Mouse (Mus musculus) liver (tissue): ENCODE data around the gene Tmc6.

Experiments
- DNase-seq: peaks from one replicate; pipeline ENCODE4 v3.0.0-alpha.2; 2020; ENCODE audit warnings: mixed read lengths

The Tmc6 gene

GRCm38 (mm10) chr11:117749414-117749813, 32.6 kb downstream of the Tmc6 start:
- DNase-seq = no peak

DNA sequence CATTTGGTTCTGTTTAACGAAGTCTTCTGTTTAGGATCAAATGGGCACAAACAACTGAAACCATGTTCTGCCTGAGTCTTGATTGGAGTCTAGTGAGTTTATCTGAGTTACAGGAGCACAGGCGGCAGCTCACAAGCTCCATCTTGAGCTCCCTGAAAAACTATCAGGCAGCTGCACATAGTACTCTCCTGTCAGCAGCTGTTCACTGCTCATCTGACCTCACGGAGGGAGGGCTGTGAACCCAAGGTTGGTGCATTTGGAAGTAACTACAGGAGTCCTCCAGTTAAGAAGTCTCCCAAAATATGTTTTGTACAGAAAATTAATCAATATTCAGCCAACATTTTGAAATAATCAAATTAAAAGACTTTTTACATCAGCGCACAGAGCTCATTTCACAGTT, 33.4 kb downstream of the Tmc6 start:
- no peak for DNase-seq

DNA sequence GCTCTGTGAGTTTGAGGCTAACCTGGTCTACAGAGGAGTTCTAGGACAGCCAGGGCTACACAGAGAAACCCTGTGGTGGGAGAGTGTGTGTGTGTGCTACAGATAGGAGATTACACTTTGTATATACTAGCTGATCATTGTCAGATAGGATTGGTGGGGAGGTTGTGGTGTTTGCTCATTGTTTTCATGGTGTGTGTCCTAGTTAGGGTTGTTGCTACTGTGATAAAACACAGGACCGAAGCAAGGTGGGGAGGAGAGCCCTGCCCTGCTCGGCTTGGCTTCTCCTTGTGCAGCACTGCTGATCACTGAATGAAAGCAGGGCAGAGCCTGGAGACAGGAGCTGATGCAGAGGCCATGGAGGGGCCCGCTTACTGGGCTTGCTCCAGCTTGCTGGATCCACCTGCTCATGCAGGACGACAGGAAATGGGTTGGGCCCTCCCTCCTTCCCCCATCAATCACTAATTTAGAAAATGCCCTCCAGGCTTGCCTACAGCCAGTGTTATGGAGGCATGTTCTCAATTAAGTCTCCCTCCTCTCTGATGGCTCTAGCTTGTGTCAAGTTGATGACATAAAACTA, 38.5 kb downstream of the Tmc6 start:
- DNase-seq = no peak

GRCm38 (mm10) chr11:117742715-117743114, 39.3 kb downstream of the Tmc6 start:
- no peak for DNase-seq

GRCm38 (mm10) chr11:117742243-117742642, 39.8 kb downstream of the Tmc6 start:
- no peak for DNase-seq

DNA sequence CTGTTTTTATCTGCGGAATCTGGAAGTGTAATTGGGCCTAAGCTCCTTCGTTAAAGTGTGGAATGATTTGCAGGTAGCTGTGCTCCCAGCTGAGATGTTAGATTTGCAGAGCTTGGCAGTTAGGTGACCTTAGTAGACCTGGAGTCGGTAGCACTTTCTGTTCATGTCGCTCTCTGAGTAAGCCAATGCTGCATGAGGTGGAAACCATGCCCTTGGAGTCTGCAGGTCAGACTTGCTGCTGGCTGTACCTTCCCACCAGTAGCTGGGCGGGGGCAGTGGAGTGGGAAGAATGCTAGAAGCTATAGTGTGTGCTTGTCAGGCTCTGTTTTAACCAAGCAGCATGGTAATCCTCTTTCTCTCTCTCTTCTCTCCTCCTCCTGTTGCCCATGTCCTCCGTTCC, 40.9 kb downstream of the Tmc6 start:
- no peak for DNase-seq

- DNase-seq = no peak
Measured at GRCm38 (mm10) chr11:117738123-117738522, 43.9 kb downstream of the Tmc6 start.

DNA sequence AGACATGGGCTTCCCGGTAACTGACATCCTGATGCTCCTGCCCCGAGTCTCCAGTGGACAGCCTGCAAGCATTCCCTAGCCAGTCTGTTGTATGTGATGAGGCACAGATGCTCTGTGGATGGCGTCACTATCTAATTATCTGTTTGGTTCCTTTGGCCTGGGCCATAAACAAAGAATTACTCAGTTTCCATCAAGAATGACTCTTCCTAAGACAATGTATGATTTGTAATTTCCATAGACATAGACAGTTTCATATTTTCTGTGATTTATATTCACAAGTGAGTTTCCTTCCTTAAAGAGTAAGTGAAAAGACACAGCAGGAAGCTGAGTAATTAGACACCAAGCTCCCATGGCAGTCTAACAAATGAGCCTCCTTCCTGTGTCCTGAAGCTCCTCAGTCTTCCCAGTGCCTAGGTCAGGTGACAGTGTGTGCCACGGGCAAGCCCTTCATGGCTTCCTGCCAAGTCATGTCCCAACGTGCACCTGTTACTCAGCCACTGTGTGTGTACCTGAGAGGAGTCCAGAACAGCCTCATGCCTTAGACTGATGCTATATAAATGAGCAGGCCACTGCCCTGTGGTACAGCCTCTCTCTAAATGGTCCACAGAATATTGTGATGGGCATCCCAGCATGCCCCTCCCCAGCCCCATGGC, 45.8 kb downstream of the Tmc6 start:
- no peak for DNase-seq

GRCm38 (mm10) chr11:117731470-117731869, 50.5 kb downstream of the Tmc6 start:
- DNase-seq = no peak

DNA sequence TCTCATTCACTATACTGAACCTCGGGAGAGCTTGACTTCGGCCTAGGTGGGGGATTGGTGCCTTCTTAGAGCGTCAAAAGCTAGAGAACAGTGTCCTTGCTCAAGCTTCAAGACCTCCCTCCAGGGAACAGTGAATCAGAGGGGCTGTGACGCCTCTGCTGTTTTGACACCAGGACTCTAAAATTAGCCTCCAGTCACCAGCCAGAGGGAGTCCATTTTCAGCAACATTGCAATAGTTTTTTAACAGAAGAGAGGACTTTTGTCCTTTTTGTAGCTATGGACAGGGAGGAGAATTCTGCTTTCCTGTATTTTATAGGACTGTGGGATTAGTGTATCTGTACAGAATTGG, 51.5 kb downstream of the Tmc6 start:
- no peak for DNase-seq

DNA sequence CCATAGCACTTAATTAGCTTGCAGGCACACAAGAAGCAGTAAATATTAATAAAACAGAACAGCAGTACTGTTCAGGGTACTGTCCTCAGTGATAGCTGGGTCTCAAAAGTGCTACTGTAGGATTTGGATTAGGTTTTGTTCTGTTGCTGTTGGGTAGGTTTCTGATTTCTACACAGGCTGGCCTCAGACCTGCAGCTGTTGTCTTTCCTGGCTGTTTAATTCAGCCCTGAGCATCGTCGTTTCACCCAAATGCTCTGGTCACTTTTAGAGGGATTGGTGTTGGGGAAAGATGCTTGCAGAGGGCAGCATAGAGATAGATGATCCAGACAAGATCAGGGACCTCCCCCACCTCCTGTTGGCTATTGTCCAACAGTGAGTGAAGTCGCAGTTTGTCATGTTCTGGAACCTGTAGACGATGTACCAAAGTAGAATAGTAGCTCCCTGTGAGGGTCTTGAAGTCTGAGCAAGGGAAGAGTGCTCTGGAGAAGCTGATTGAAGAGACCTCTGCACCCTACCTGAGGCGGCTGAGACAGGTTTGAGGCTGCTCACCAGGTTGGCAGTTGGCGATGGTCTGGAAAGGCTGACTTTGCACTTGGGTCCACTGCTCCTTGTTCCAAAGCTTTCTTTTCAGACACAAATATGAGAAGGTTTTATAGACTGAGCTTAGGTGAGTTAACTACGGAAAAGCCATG, 52.1 kb downstream of the Tmc6 start:
- DNase-seq = no peak

GRCm38 (mm10) chr11:117729341-117729740, 52.7 kb downstream of the Tmc6 start:
- no peak for DNase-seq

DNA sequence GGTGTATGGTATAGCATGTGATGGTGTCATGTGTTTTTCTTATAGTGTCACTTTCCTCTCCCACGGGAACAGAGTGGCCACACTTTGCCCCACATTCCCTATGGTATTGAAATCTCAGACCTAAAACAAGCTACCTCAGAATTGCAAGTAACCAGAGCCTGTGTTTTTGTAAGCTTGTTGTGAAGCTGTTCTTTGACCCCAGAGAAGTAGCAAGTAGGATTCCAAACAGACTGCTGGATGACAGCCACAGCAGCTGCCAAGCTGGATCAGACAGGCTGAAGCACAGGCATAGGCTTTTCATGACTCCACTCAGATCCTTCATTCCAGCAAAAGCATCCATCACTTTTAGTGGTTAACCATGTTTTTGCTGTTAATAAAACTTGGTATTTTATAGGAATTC, 53.2 kb downstream of the Tmc6 start:
- DNase-seq = no peak

- DNase-seq = no peak
Measured at GRCm38 (mm10) chr11:117728245-117728644, 53.8 kb downstream of the Tmc6 start.

GRCm38 (mm10) chr11:117727031-117727430, 55.0 kb downstream of the Tmc6 start:
- no peak for DNase-seq

DNA sequence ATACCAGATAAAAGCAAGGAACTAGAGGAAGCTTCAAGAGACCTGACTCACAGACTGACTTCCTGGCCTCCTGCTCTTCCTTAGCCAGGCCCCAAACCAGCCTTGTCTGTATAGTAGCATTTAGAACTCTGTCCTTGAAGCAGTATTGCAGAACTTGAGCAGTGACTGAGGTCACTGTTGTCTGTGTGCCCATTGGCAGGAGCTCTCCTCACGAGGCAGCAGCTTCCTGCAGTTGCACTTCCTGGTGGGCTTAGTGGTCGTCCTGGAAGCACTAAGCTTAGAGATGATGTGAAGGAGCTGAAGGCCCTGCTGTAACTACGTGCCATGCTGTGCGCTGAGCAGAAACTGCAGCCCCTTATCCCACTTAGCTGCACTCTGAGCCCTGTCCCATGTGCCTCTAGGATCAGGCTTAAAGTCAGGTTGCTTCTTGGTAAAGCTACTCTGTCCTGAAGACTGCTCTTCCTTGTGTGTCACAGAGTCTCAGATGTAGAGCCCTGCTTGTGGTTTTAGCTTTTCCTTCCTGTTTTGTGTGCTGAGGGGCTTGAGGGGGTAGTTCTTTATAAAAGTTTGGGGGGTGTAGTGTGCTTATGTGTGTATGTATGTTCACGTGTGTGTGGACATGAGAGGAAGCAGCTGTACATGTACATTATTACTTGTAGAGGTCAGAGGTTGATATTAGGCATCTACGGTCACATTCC, 57.2 kb downstream of the Tmc6 start:
- no peak for DNase-seq

- no peak for DNase-seq
Measured at GRCm38 (mm10) chr11:117718838-117719237, 63.2 kb downstream of the Tmc6 start.
